Mouse (Mus musculus) CH12.LX (cell line): ENCODE data around the gene Atn1. TPM values are rescaled to one million over a fixed set of nuclear protein-coding genes. Genes with fewer than 3 reads are reported as not detected.

Experiments used
- DNase-seq: peaks from one replicate; pipeline ENCODE4 v3.0.0-alpha.2; 2013; ENCODE audit errors: extremely low read depth
- H3K27ac ChIP-seq: 2 replicates; pipeline ENCODE4 v1.5.1; 2012; ENCODE audit warnings: low read depth, mild to moderate bottlenecking, control low read depth, moderate library complexity; ENCODE audit not compliant: insufficient read depth
- H3K27me3 ChIP-seq: replicated peaks from 2 replicates; pipeline ENCODE3; 2012; ENCODE audit warnings: inconsistent platforms
- H3K36me3 ChIP-seq, 2 experiments: replicated peaks in 1 of 2; 2 replicates each; pipeline versions ENCODE3 to v1.6.1; 2012; ENCODE audit warnings: inconsistent platforms in 1 of 2, low read length in 1 of 2, mild to moderate bottlenecking in 1 of 2, mixed read lengths in 1 of 2, moderate library complexity in 1 of 2; ENCODE audit not compliant: control insufficient read depth in 1 of 2, insufficient read depth in 1 of 2
- H3K4me1 ChIP-seq, 2 experiments: 2 replicates each; pipeline ENCODE4 v1.6.1; 2012; ENCODE audit warnings: inconsistent platforms in 1 of 2, moderate library complexity in 1 of 2; ENCODE audit not compliant: insufficient read depth in 2 of 2, control insufficient read depth in 1 of 2
- H3K4me2 ChIP-seq: 2 replicates; pipeline ENCODE4 v1.6.1; 2012; ENCODE audit warnings: low read depth, mild to moderate bottlenecking, control low read depth; ENCODE audit not compliant: poor library complexity, insufficient read depth, severe bottlenecking
- H3K4me3 ChIP-seq, 3 experiments: fragments of 150-350 bp in 1 of 3; sonication (generic) in 1 of 3; replicated peaks in 1 of 3; 2 replicates each; pipeline versions ENCODE3 to v1.5.1; 2011 to 2012; ENCODE audit warnings: low read depth in 2 of 3, low read length in 2 of 3, mild to moderate bottlenecking in 2 of 3, moderate library complexity in 2 of 3, control low read depth in 1 of 3, improper control_type of control experiment in 1 of 3, inconsistent platforms in 1 of 3, mixed read lengths in 1 of 3; ENCODE audit not compliant: poor library complexity in 1 of 3
- H3K79me2 ChIP-seq: replicated peaks from 2 replicates; pipeline ENCODE4 v1.6.1; 2012; ENCODE audit warnings: mild to moderate bottlenecking, moderate library complexity; ENCODE audit not compliant: control insufficient read depth, poor library complexity, insufficient read depth, severe bottlenecking; ENCODE audit errors: extremely low read depth
- H3K9ac ChIP-seq: 2 replicates; pipeline ENCODE4 v1.6.1; 2012; ENCODE audit warnings: low read depth, mild to moderate bottlenecking, control low read depth, moderate library complexity; ENCODE audit not compliant: insufficient read depth
- H3K9me3 ChIP-seq: replicated peaks from 2 replicates; pipeline ENCODE3; 2012; ENCODE audit warnings: low read length, inconsistent platforms, mixed read lengths
- BHLHE40 ChIP-seq: IDR thresholded peaks from 2 replicates; pipeline ENCODE4 v1.6.1; 2011; ENCODE audit warnings: mild to moderate bottlenecking, low read depth, low read length, improper control_type of control experiment
- CHD1 ChIP-seq: IDR thresholded peaks from 2 replicates; pipeline ENCODE4 v1.6.1; 2012; ENCODE audit warnings: low read depth, low read length, improper control_type of control experiment, inconsistent platforms
- CHD2 ChIP-seq: IDR thresholded peaks from 2 replicates; pipeline ENCODE4 v1.6.1; 2011; ENCODE audit warnings: low read length, improper control_type of control experiment
- CTCF ChIP-seq, 2 experiments: IDR thresholded peaks in 1 of 2; conservative IDR thresholded peaks in 1 of 2; 2 replicates each; pipeline ENCODE4 v1.5.1; 2011 to 2012; ENCODE audit warnings: low read depth in 2 of 2, low read length in 2 of 2, improper control_type of control experiment in 1 of 2, inconsistent platforms in 1 of 2, mild to moderate bottlenecking in 1 of 2, moderate library complexity in 1 of 2
- E2F4 ChIP-seq: IDR thresholded peaks from 2 replicates; pipeline ENCODE4 v1.6.1; 2011; ENCODE audit warnings: low read depth, low read length, improper control_type of control experiment; ENCODE audit not compliant: insufficient replicate concordance
- ELF1 ChIP-seq: IDR thresholded peaks from 2 replicates; pipeline ENCODE4 v1.6.1; 2014; ENCODE audit warnings: low read depth, mild to moderate bottlenecking, inconsistent platforms, low read length, improper control_type of control experiment
- GABPA ChIP-seq: IDR thresholded peaks from 2 replicates; pipeline ENCODE4 v1.6.1; 2012; ENCODE audit warnings: low read depth, low read length, improper control_type of control experiment, inconsistent platforms; ENCODE audit not compliant: insufficient replicate concordance
- HCFC1 ChIP-seq: IDR thresholded peaks from 2 replicates; pipeline ENCODE4 v1.6.1; 2012; ENCODE audit warnings: low read depth, mild to moderate bottlenecking, inconsistent platforms, low read length, improper control_type of control experiment
- JUND ChIP-seq: conservative IDR thresholded peaks from 2 replicates; pipeline ENCODE4 v1.6.1; 2011; ENCODE audit warnings: low read depth, low read length, improper control_type of control experiment
- MAZ ChIP-seq: IDR thresholded peaks from 2 replicates; pipeline ENCODE4 v1.6.1; 2012; ENCODE audit warnings: low read depth, mild to moderate bottlenecking, inconsistent platforms, low read length, improper control_type of control experiment, moderate library complexity
- MXI1 ChIP-seq: IDR thresholded peaks from 2 replicates; pipeline ENCODE4 v1.6.1; 2011; ENCODE audit warnings: mild to moderate bottlenecking, low read depth, low read length, improper control_type of control experiment
- MYC ChIP-seq: IDR thresholded peaks from 2 replicates; pipeline ENCODE4 v1.6.1; 2011; ENCODE audit warnings: low read depth, mild to moderate bottlenecking, improper control_type of control experiment, low read length
- NRF1 ChIP-seq: IDR thresholded peaks from 2 replicates; pipeline ENCODE4 v1.6.1; 2014; ENCODE audit warnings: low read depth, mild to moderate bottlenecking, inconsistent platforms, low read length, improper control_type of control experiment, moderate library complexity
- PAX5 ChIP-seq: IDR thresholded peaks from 2 replicates; pipeline ENCODE4 v1.6.1; 2012; ENCODE audit warnings: low read length, inconsistent platforms, mixed read lengths
- POLR2A ChIP-seq: IDR thresholded peaks from 2 replicates; pipeline ENCODE4 v1.6.1; 2011; ENCODE audit warnings: low read depth, mild to moderate bottlenecking, improper control_type of control experiment, low read length
- RAD21 ChIP-seq: IDR thresholded peaks from 2 replicates; pipeline ENCODE4 v1.6.1; 2011; ENCODE audit warnings: low read depth, mild to moderate bottlenecking, low read length, improper control_type of control experiment, moderate library complexity
- RCOR1 ChIP-seq: conservative IDR thresholded peaks from 2 replicates; pipeline ENCODE4 v1.6.1; 2012; ENCODE audit warnings: low read depth, mild to moderate bottlenecking, inconsistent platforms, low read length, improper control_type of control experiment
- SMC3 ChIP-seq: IDR thresholded peaks from 2 replicates; pipeline ENCODE4 v1.6.1; 2011; ENCODE audit warnings: low read depth, low read length, improper control_type of control experiment
- TBP ChIP-seq: conservative IDR thresholded peaks from 2 replicates; pipeline ENCODE4 v1.6.1; 2011; ENCODE audit warnings: low read depth, low read length, improper control_type of control experiment
- TCF12 ChIP-seq: IDR thresholded peaks from 2 replicates; pipeline ENCODE4 v1.6.1; 2014; ENCODE audit warnings: low read depth, mild to moderate bottlenecking, inconsistent platforms, low read length, improper control_type of control experiment
- UBTF ChIP-seq: IDR thresholded peaks from 2 replicates; pipeline ENCODE4 v1.6.1; 2012; ENCODE audit warnings: low read depth, mild to moderate bottlenecking, inconsistent platforms, low read length, improper control_type of control experiment, moderate library complexity
- USF1 ChIP-seq: IDR thresholded peaks from 2 replicates; pipeline ENCODE4 v1.6.1; 2014; ENCODE audit warnings: low read depth, mild to moderate bottlenecking, inconsistent platforms, low read length, improper control_type of control experiment
- ZC3H11A ChIP-seq: IDR thresholded peaks from 2 replicates; pipeline ENCODE4 v1.6.1; 2012; ENCODE audit warnings: low read depth, mild to moderate bottlenecking, inconsistent platforms, low read length, improper control_type of control experiment
- ZMIZ1 ChIP-seq: IDR thresholded peaks from 2 replicates; pipeline ENCODE4 v1.6.1; 2012; ENCODE audit warnings: low read depth, mild to moderate bottlenecking, inconsistent platforms, low read length, improper control_type of control experiment
- dilution Hi-C: fragments of 300-500 bp; cut with MboI; formaldehyde crosslinking; loops from 2 replicates; pipeline ENCODE4 v1.14.3; 2020; ENCODE audit warnings: low sequenced_read_pairs; ENCODE audit not compliant: extremely low pct_unique_long_range_greater_than_20kb, extremely low pct_ligation_motif_present
- in situ Hi-C: fragments of 300-500 bp; cut with MboI; formaldehyde crosslinking; loops from 3 replicates; pipeline ENCODE4 v1.14.3; 2019; ENCODE audit warnings: low sequenced_read_pairs, low pct_ligation_motif_present, low pct_unique_long_range_greater_than_20kb, mixed read lengths
- polyA plus RNA-seq: library from polyadenylated mRNA; unstranded; fragments of >175 nt; gene quantifications from 2 replicates; pipeline ENCODE4 v1.2.1, GENCODE M21; 2012; ENCODE audit warnings: low read depth; ENCODE audit not compliant: insufficient read length
- total RNA-seq, 2 experiments: library from RNA; depleted of rRNA; stranded (reverse); fragments of 300-350 nt in 1 of 2; fragments of >200 nt in 1 of 2; gene quantifications; 2 replicates each; pipeline ENCODE4 v1.2.3; 2012 to 2014

The Atn1 gene
- total and polyA plus RNA-seq, 3 experiments = 1.7 to 35.1 (median 4.6) TPM

- Histone ChIP-seq H3K27me3 (no peaks in the 10 kb centered on the region), H3K9ac (peak overlapping the region; percentile 95), H3K4me3 (peak overlapping the region; percentile 66 to 95 (median 68)), H3K4me1 (peaks cover 5 to 39% of the 10 kb centered on the region in 2 experiments), H3K9me3 (no peaks in the 10 kb centered on the region), H3K27ac (peak overlapping the region; percentile 72), H3K36me3 (peaks cover 8 to 41% of the 10 kb centered on the region in 2 experiments), H3K4me2 (peak overlapping the region; percentile 78), H3K79me2 (peaks cover 6% of the 10 kb centered on the region; the same call in 1 of the 2 replicates)
- peak; percentile 15; the same call in 1 of the 2 replicates for TF ChIP-seq HCFC1
- peak; percentile 56; the same call in 1 of the 2 replicates for TF ChIP-seq CHD2
- TF ChIP-seq GABPA = no peak
- peak; percentile 49; the same call in 1 of the 2 replicates for TF ChIP-seq UBTF
- no peak for TF ChIP-seq BHLHE40
- no peak for TF ChIP-seq ELF1
- peak; percentile 47; the same call in 1 of the 2 replicates for TF ChIP-seq MXI1
- no peak for TF ChIP-seq TBP
- TF ChIP-seq TCF12 = 0 out of 2 replicates have a peak, but pooled peaks have one; percentile 37
- TF ChIP-seq POLR2A = peak; percentile 55; the same call in 1 of the 2 replicates
- peak; percentile 50; the same call in 1 of the 2 replicates for TF ChIP-seq MAZ
- TF ChIP-seq RCOR1 = no peak
- no peak for TF ChIP-seq SMC3
- TF ChIP-seq NRF1 = peak; percentile 24; the same call in 1 of the 2 replicates
- TF ChIP-seq CHD1 = no peak
- dilution Hi-C loops = no loop called here
- DNase-seq = no peak
- in situ Hi-C loops = no loop called here
Measured at GRCm38 (mm10) chr6:124756652-124757350, 477 bp upstream of the Atn1 start.

GRCm38 (mm10) chr6:124755306-124755705 is 1.0 kb downstream of the Atn1 start:
- dilution Hi-C loops = no loop called here
- Histone ChIP-seq H3K27me3 (no peaks in the 10 kb centered on the region), H3K79me2 (peaks cover 8% of the 10 kb centered on the region; the same call in 1 of the 2 replicates), H3K9ac (peak overlapping the region; percentile 95), H3K27ac (no peak overlapping the region), H3K4me1 (peaks cover 5 to 39% of the 10 kb centered on the region in 2 experiments), H3K9me3 (no peaks in the 10 kb centered on the region), H3K36me3 (peaks cover 3 to 37% of the 10 kb centered on the region in 2 experiments), H3K4me2 (peak overlapping the region; percentile 79), H3K4me3 (peak overlapping the region; percentile 66 to 95 (median 66))
- in situ Hi-C loops = no loop called here
- DNase-seq = no peak
- TF ChIP-seq ZMIZ1 (no peak), CHD1 (no peak), USF1 (no peak), E2F4 (no peak), MYC (no peak), PAX5 (no peak), NRF1 (no peak), CHD2 (no peak), JUND (no peak), ELF1 (no peak), MXI1 (no peak), ZC3H11A (no peak), RAD21 (no peak), CTCF (conservative IDR thresholded peaks at IDR 0.05 in 1 of 2, IDR thresholded peaks at IDR 0.05 in 1 of 2; ENCODE audit: low read depth in 2 of 2, low read length in 2 of 2) (no peak)
